Mouse (Mus musculus) embryonic facial prominence, embryonic 15.5 days (tissue): ENCODE measurements around the gene Cr2. TPM values are rescaled to one million over a fixed set of nuclear protein-coding genes. Genes with fewer than 3 reads are reported as not detected.
A peak's percentile ranks its signal among the peaks of the same experiment; 100 is the strongest.
"Not testable (repeated sequence)": the region's sequence is repeated elsewhere in the genome, so short reads cannot be mapped to it uniquely, and the experiment has no call there.

ENCODE experiments used
- ATAC-seq: fragments of 200-750 bp; cut with Nextera tagmentation; 2 replicates; pipeline ENCODE4 v1.8.0; 2017; ENCODE audit warnings: low read depth, moderate TSS enrichment; ENCODE audit not compliant: insufficient number of reproducible peaks, low FRiP score, low TSS enrichment
- H3K27ac ChIP-seq: fragments of 300-500 bp; sonication (generic); replicated peaks from 2 replicates; pipeline ENCODE4 v1.5.1; 2015; ENCODE audit warnings: mild to moderate bottlenecking, inconsistent platforms
- H3K27me3 ChIP-seq: fragments of 300-500 bp; sonication (generic); 2 replicates; pipeline ENCODE4 v1.6.1; 2015; ENCODE audit warnings: inconsistent platforms
- H3K36me3 ChIP-seq: fragments of 300-500 bp; sonication (generic); 2 replicates; pipeline ENCODE4 v1.6.1; 2015; ENCODE audit warnings: mild to moderate bottlenecking, inconsistent platforms
- H3K4me1 ChIP-seq: fragments of 300-500 bp; sonication (generic); 2 replicates; pipeline ENCODE4 v1.6.1; 2015; ENCODE audit warnings: inconsistent platforms
- H3K4me2 ChIP-seq: fragments of 300-500 bp; sonication (generic); replicated peaks from 2 replicates; pipeline ENCODE4 v1.6.1; 2015; ENCODE audit warnings: mild to moderate bottlenecking, inconsistent platforms
- H3K4me3 ChIP-seq: fragments of 300-500 bp; sonication (generic); replicated peaks from 2 replicates; pipeline ENCODE4 v1.5.1; 2015; ENCODE audit warnings: mild to moderate bottlenecking, inconsistent platforms
- H3K9ac ChIP-seq: fragments of 300-500 bp; sonication (generic); 2 replicates; pipeline ENCODE4 v1.6.1; 2015; ENCODE audit warnings: inconsistent platforms
- H3K9me3 ChIP-seq: fragments of 300-500 bp; sonication (generic); replicated peaks from 2 replicates; pipeline ENCODE4 v1.6.1; 2016; ENCODE audit warnings: inconsistent platforms
- WGBS: fragments of 180-500 bp; shearing (Covaris S2); methylation state at CpG from one replicate; pipeline ENCODE4 v1.1.7; 2015; 5-methylcytosine and 5-hydroxymethylcytosine counted together
- polyA plus RNA-seq: library from polyadenylated mRNA; unstranded; fragments of >200 nt; fragmentation: Nextera tagmentation; extraction: Ambion mirVana; gene quantifications from 2 replicates; pipeline ENCODE4 v1.2.1, GENCODE M21; 2015

Gene Cr2
- polyA plus RNA-seq = 0.50 and 0.51 TPM in 2 replicates

GRCm38 (mm10) chr1:195175980-195176931, at the start of gene Cr2:
Gene Cr2 (minus strand): TSS chr1:195176716.
- Histone ChIP-seq H3K9ac (no peak within 1 kb of the TSS), H3K4me2 (peak within 1 kb of the TSS; percentile 48), H3K27ac (no peak within 1 kb of the TSS), H3K9me3 (no peaks in the 10 kb centered on the region), H3K4me1 (no peaks in the 10 kb centered on the region), H3K36me3 (no peaks in the 10 kb centered on the region), H3K4me3 (peak within 1 kb of the TSS; percentile 23), H3K27me3 (no peaks in the 10 kb centered on the region)
- 7% methylated on average over 20 of the region's 20 CpGs for WGBS
- peak; percentile 82 for ATAC-seq

- H3K9me3 ChIP-seq = no peaks in the 10 kb centered on the region
- ATAC-seq = no peak
- H3K27ac ChIP-seq = no peak overlapping the region
- no peaks in the 10 kb centered on the region for H3K36me3 ChIP-seq
- no peak overlapping the region for H3K4me3 ChIP-seq
- H3K27me3 ChIP-seq = no peaks in the 10 kb centered on the region
- H3K4me1 ChIP-seq = no peaks in the 10 kb centered on the region
- H3K4me2 ChIP-seq = no peak overlapping the region
- 41% methylated on average over 2 of the region's 2 CpGs for WGBS
- H3K9ac ChIP-seq = no peak overlapping the region
These were observed 45.3 kb upstream of the Cr2 start for GRCm38 (mm10) chr1:195221781-195222180.

GRCm38 (mm10) chr1:195212851-195213250, 36.3 kb upstream of the Cr2 start:
- not testable (repeated sequence) for H3K4me2 ChIP-seq

GRCm38 (mm10) chr1:195184746-195185145, 8.2 kb upstream of the Cr2 start:
- Histone ChIP-seq H3K27ac (no peak overlapping the region), H3K9ac (no peak overlapping the region)
- no peak for ATAC-seq

More at GRCm38 (mm10) chr1:195212851-195213250, 36.3 kb upstream of the Cr2 start:
- not testable (repeated sequence) for H3K4me1 ChIP-seq, H3K27me3 ChIP-seq, H3K9me3 ChIP-seq, H3K27ac ChIP-seq, ATAC-seq, H3K36me3 ChIP-seq, H3K9ac ChIP-seq, H3K4me3 ChIP-seq
- WGBS = 54% methylated on average over 19 of the region's 19 CpGs

GRCm38 (mm10) chr1:195164996-195165755, 11.3 kb downstream of the Cr2 start:
- no peak overlapping the region for H3K9ac ChIP-seq
- no peak overlapping the region for H3K27ac ChIP-seq
- H3K4me3 ChIP-seq = no peak overlapping the region
- no peaks in the 10 kb centered on the region for H3K36me3 ChIP-seq
- no peak for ATAC-seq
- H3K4me2 ChIP-seq = no peak overlapping the region
- H3K27me3 ChIP-seq = no peaks in the 10 kb centered on the region
- no peaks in the 10 kb centered on the region for H3K4me1 ChIP-seq
- H3K9me3 ChIP-seq = no peaks in the 10 kb centered on the region
- 76% methylated on average over 9 of the region's 9 CpGs for WGBS

More at GRCm38 (mm10) chr1:195184746-195185145, 8.2 kb upstream of the Cr2 start:
- Histone ChIP-seq H3K27me3 (no peaks in the 10 kb centered on the region), H3K4me3 (no peak overlapping the region), H3K9me3 (no peaks in the 10 kb centered on the region), H3K4me2 (no peak overlapping the region), H3K4me1 (no peaks in the 10 kb centered on the region), H3K36me3 (no peaks in the 10 kb centered on the region)

- H3K4me2 ChIP-seq = peak overlapping the region; percentile 47
- no peaks in the 10 kb centered on the region for H3K9me3 ChIP-seq
- H3K9ac ChIP-seq = no peak overlapping the region
- ATAC-seq = no peak
- peak overlapping the region; percentile 98; the same call in 1 of the 2 replicates for H3K27ac ChIP-seq
- no peaks in the 10 kb centered on the region for H3K4me1 ChIP-seq
- H3K27me3 ChIP-seq = no peaks in the 10 kb centered on the region
- WGBS = 42% methylated on average over 3 of the region's 3 CpGs
- H3K36me3 ChIP-seq = peaks cover 9% of the 10 kb centered on the region
- peak overlapping the region; percentile 68 for H3K4me3 ChIP-seq
These were observed 44.4 kb downstream of the Cr2 start for GRCm38 (mm10) chr1:195132070-195132469.

GRCm38 (mm10) chr1:195131675-195132015, 44.9 kb downstream of the Cr2 start:
- H3K27ac ChIP-seq = peak overlapping the region; percentile 98
- no peaks in the 10 kb centered on the region for H3K4me1 ChIP-seq
- H3K9ac ChIP-seq = no peak overlapping the region
- no peak for ATAC-seq
- H3K4me2 ChIP-seq = peak overlapping the region; percentile 47
- no peaks in the 10 kb centered on the region for H3K9me3 ChIP-seq
- peaks cover 9% of the 10 kb centered on the region for H3K36me3 ChIP-seq
- no peaks in the 10 kb centered on the region for H3K27me3 ChIP-seq
- 24% methylated on average over 4 of the region's 4 CpGs for WGBS
- H3K4me3 ChIP-seq = peak overlapping the region; percentile 68

GRCm38 (mm10) chr1:195130953-195131674, 45.4 kb downstream of the Cr2 start, which contains the start of gene Cr1l:
Gene Cr1l (minus strand): TSS chr1:195131586.
- Histone ChIP-seq H3K27me3 (no peaks in the 10 kb centered on the region), H3K4me3 (peak within 1 kb of the TSS; percentile 68), H3K27ac (peak within 1 kb of the TSS; percentile 98), H3K36me3 (peaks cover 9% of the 10 kb centered on the region), H3K4me2 (peak within 1 kb of the TSS; percentile 47), H3K4me1 (no peaks in the 10 kb centered on the region), H3K9ac (peak within 1 kb of the TSS; percentile 66), H3K9me3 (no peaks in the 10 kb centered on the region)
- under 1% methylated on average over 31 of the region's 31 CpGs for WGBS
- ATAC-seq = peak; percentile 98

- peak overlapping the region; percentile 66; the same call in 1 of the 2 replicates for H3K9ac ChIP-seq
- WGBS = 13% methylated on average over 2 of the region's 2 CpGs
- H3K27me3 ChIP-seq = no peaks in the 10 kb centered on the region
- peak overlapping the region; percentile 68 for H3K4me3 ChIP-seq
- ATAC-seq = no peak
- peaks cover 9% of the 10 kb centered on the region for H3K36me3 ChIP-seq
- no peaks in the 10 kb centered on the region for H3K4me1 ChIP-seq
- H3K27ac ChIP-seq = peak overlapping the region; percentile 98
- no peaks in the 10 kb centered on the region for H3K9me3 ChIP-seq
- H3K4me2 ChIP-seq = peak overlapping the region; percentile 47
These were observed 46.0 kb downstream of the Cr2 start for GRCm38 (mm10) chr1:195130479-195130878.

- Histone ChIP-seq H3K9ac (no peak overlapping the region), H3K27me3 (no peaks in the 10 kb centered on the region), H3K4me1 (no peaks in the 10 kb centered on the region), H3K9me3 (no peaks in the 10 kb centered on the region), H3K27ac (no peak overlapping the region), H3K4me3 (no peak overlapping the region), H3K4me2 (no peak overlapping the region), H3K36me3 (peaks cover 9% of the 10 kb centered on the region)
- no peak for ATAC-seq
- 79% methylated on average over 1 of the region's 1 CpGs for WGBS
These were observed 46.6 kb downstream of the Cr2 start for GRCm38 (mm10) chr1:195129867-195130266.

GRCm38 (mm10) chr1:195114414-195114813, 62.1 kb downstream of the Cr2 start:
- no peaks in the 10 kb centered on the region for H3K27me3 ChIP-seq
- H3K9me3 ChIP-seq = no peaks in the 10 kb centered on the region
- no peaks in the 10 kb centered on the region for H3K4me1 ChIP-seq
- no peak overlapping the region for H3K9ac ChIP-seq
- 89% methylated on average over 1 of the region's 1 CpGs for WGBS
- H3K4me2 ChIP-seq = no peak overlapping the region
- H3K4me3 ChIP-seq = no peak overlapping the region
- H3K27ac ChIP-seq = no peak overlapping the region
- ATAC-seq = no peak
- peaks cover 34% of the 10 kb centered on the region for H3K36me3 ChIP-seq
